Mouse (Mus musculus) CH12.LX (cell line): ENCODE measurements at regions not wholly inside any gene's neighbourhood (a gene's known extent, or its start where the extent isn't known, plus 50 kb on each side); places are given as distances from the start of the nearest gene placed in this dataset.

Experiments used
- DNase-seq: peaks from one replicate; pipeline ENCODE4 v3.0.0-alpha.2; 2013; ENCODE audit errors: extremely low read depth
- H3K27ac ChIP-seq: 2 replicates; pipeline ENCODE4 v1.5.1; 2012; ENCODE audit warnings: low read depth, mild to moderate bottlenecking, control low read depth, moderate library complexity; ENCODE audit not compliant: insufficient read depth
- H3K27me3 ChIP-seq: replicated peaks from 2 replicates; pipeline ENCODE3; 2012; ENCODE audit warnings: inconsistent platforms
- H3K36me3 ChIP-seq, 2 experiments: replicated peaks in 1 of 2; 2 replicates each; pipeline versions ENCODE3 to v1.6.1; 2012; ENCODE audit warnings: inconsistent platforms in 1 of 2, low read length in 1 of 2, mild to moderate bottlenecking in 1 of 2, mixed read lengths in 1 of 2, moderate library complexity in 1 of 2; ENCODE audit not compliant: control insufficient read depth in 1 of 2, insufficient read depth in 1 of 2
- H3K4me1 ChIP-seq, 2 experiments: 2 replicates each; pipeline ENCODE4 v1.6.1; 2012; ENCODE audit warnings: inconsistent platforms in 1 of 2, moderate library complexity in 1 of 2; ENCODE audit not compliant: insufficient read depth in 2 of 2, control insufficient read depth in 1 of 2
- H3K4me2 ChIP-seq: 2 replicates; pipeline ENCODE4 v1.6.1; 2012; ENCODE audit warnings: low read depth, mild to moderate bottlenecking, control low read depth; ENCODE audit not compliant: poor library complexity, insufficient read depth, severe bottlenecking
- H3K4me3 ChIP-seq, 3 experiments: fragments of 150-350 bp in 1 of 3; sonication (generic) in 1 of 3; replicated peaks in 1 of 3; 2 replicates each; pipeline versions ENCODE3 to v1.5.1; 2011 to 2012; ENCODE audit warnings: low read depth in 2 of 3, low read length in 2 of 3, mild to moderate bottlenecking in 2 of 3, moderate library complexity in 2 of 3, control low read depth in 1 of 3, improper control_type of control experiment in 1 of 3, inconsistent platforms in 1 of 3, mixed read lengths in 1 of 3; ENCODE audit not compliant: poor library complexity in 1 of 3
- H3K79me2 ChIP-seq: replicated peaks from 2 replicates; pipeline ENCODE4 v1.6.1; 2012; ENCODE audit warnings: mild to moderate bottlenecking, moderate library complexity; ENCODE audit not compliant: control insufficient read depth, poor library complexity, insufficient read depth, severe bottlenecking; ENCODE audit errors: extremely low read depth
- H3K9ac ChIP-seq: 2 replicates; pipeline ENCODE4 v1.6.1; 2012; ENCODE audit warnings: low read depth, mild to moderate bottlenecking, control low read depth, moderate library complexity; ENCODE audit not compliant: insufficient read depth
- H3K9me3 ChIP-seq: replicated peaks from 2 replicates; pipeline ENCODE3; 2012; ENCODE audit warnings: low read length, inconsistent platforms, mixed read lengths
- BHLHE40 ChIP-seq: IDR thresholded peaks from 2 replicates; pipeline ENCODE4 v1.6.1; 2011; ENCODE audit warnings: mild to moderate bottlenecking, low read depth, low read length, improper control_type of control experiment
- CHD1 ChIP-seq: IDR thresholded peaks from 2 replicates; pipeline ENCODE4 v1.6.1; 2012; ENCODE audit warnings: low read depth, low read length, improper control_type of control experiment, inconsistent platforms
- CHD2 ChIP-seq: IDR thresholded peaks from 2 replicates; pipeline ENCODE4 v1.6.1; 2011; ENCODE audit warnings: low read length, improper control_type of control experiment
- CTCF ChIP-seq, 2 experiments: IDR thresholded peaks in 1 of 2; conservative IDR thresholded peaks in 1 of 2; 2 replicates each; pipeline ENCODE4 v1.5.1; 2011 to 2012; ENCODE audit warnings: low read depth in 2 of 2, low read length in 2 of 2, improper control_type of control experiment in 1 of 2, inconsistent platforms in 1 of 2, mild to moderate bottlenecking in 1 of 2, moderate library complexity in 1 of 2
- ELF1 ChIP-seq: IDR thresholded peaks from 2 replicates; pipeline ENCODE4 v1.6.1; 2014; ENCODE audit warnings: low read depth, mild to moderate bottlenecking, inconsistent platforms, low read length, improper control_type of control experiment
- GABPA ChIP-seq: IDR thresholded peaks from 2 replicates; pipeline ENCODE4 v1.6.1; 2012; ENCODE audit warnings: low read depth, low read length, improper control_type of control experiment, inconsistent platforms; ENCODE audit not compliant: insufficient replicate concordance
- HCFC1 ChIP-seq: IDR thresholded peaks from 2 replicates; pipeline ENCODE4 v1.6.1; 2012; ENCODE audit warnings: low read depth, mild to moderate bottlenecking, inconsistent platforms, low read length, improper control_type of control experiment
- MAX ChIP-seq: IDR thresholded peaks from 2 replicates; pipeline ENCODE4 v1.6.1; 2011; ENCODE audit warnings: low read length, improper control_type of control experiment
- MAZ ChIP-seq: IDR thresholded peaks from 2 replicates; pipeline ENCODE4 v1.6.1; 2012; ENCODE audit warnings: low read depth, mild to moderate bottlenecking, inconsistent platforms, low read length, improper control_type of control experiment, moderate library complexity
- NELFE ChIP-seq: IDR thresholded peaks from 2 replicates; pipeline ENCODE4 v1.6.1; 2011; ENCODE audit warnings: low read depth, low read length, improper control_type of control experiment
- POLR2A ChIP-seq: IDR thresholded peaks from 2 replicates; pipeline ENCODE4 v1.6.1; 2011; ENCODE audit warnings: low read depth, mild to moderate bottlenecking, improper control_type of control experiment, low read length
- RAD21 ChIP-seq: IDR thresholded peaks from 2 replicates; pipeline ENCODE4 v1.6.1; 2011; ENCODE audit warnings: low read depth, mild to moderate bottlenecking, low read length, improper control_type of control experiment, moderate library complexity
- RCOR1 ChIP-seq: conservative IDR thresholded peaks from 2 replicates; pipeline ENCODE4 v1.6.1; 2012; ENCODE audit warnings: low read depth, mild to moderate bottlenecking, inconsistent platforms, low read length, improper control_type of control experiment
- SIN3A ChIP-seq: IDR thresholded peaks from 2 replicates; pipeline ENCODE4 v1.6.1; 2012; ENCODE audit warnings: low read length, improper control_type of control experiment, inconsistent platforms
- SMC3 ChIP-seq: IDR thresholded peaks from 2 replicates; pipeline ENCODE4 v1.6.1; 2011; ENCODE audit warnings: low read depth, low read length, improper control_type of control experiment
- UBTF ChIP-seq: IDR thresholded peaks from 2 replicates; pipeline ENCODE4 v1.6.1; 2012; ENCODE audit warnings: low read depth, mild to moderate bottlenecking, inconsistent platforms, low read length, improper control_type of control experiment, moderate library complexity
- ZC3H11A ChIP-seq: IDR thresholded peaks from 2 replicates; pipeline ENCODE4 v1.6.1; 2012; ENCODE audit warnings: low read depth, mild to moderate bottlenecking, inconsistent platforms, low read length, improper control_type of control experiment
- ZKSCAN1 ChIP-seq: IDR thresholded peaks from 2 replicates; pipeline ENCODE4 v1.6.1; 2012; ENCODE audit warnings: low read depth, inconsistent platforms, low read length, improper control_type of control experiment, borderline replicate concordance
- ZMIZ1 ChIP-seq: IDR thresholded peaks from 2 replicates; pipeline ENCODE4 v1.6.1; 2012; ENCODE audit warnings: low read depth, mild to moderate bottlenecking, inconsistent platforms, low read length, improper control_type of control experiment
- dilution Hi-C: fragments of 300-500 bp; cut with MboI; formaldehyde crosslinking; loops from 2 replicates; pipeline ENCODE4 v1.14.3; 2020; ENCODE audit warnings: low sequenced_read_pairs; ENCODE audit not compliant: extremely low pct_unique_long_range_greater_than_20kb, extremely low pct_ligation_motif_present
- in situ Hi-C: fragments of 300-500 bp; cut with MboI; formaldehyde crosslinking; loops from 3 replicates; pipeline ENCODE4 v1.14.3; 2019; ENCODE audit warnings: low sequenced_read_pairs, low pct_ligation_motif_present, low pct_unique_long_range_greater_than_20kb, mixed read lengths

DNA sequence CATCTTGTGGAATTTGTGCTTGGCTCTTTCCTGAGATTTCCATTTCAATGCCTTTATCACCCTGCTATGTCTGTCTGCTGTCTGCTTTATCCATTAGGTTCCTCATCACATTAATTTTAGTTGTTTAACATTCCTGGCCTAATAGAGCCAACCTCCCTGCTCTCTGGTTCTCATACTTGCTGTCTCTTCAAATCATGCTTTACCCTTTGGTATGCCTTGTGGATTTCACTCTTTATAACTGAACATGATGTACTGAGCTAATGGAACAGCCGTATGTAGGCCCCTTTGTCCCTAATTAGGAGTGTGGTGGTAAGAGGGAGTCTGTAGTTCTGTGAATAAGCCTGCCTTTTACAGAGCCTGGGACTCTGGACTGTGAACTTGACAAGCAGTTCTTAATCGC is 86.2 kb upstream of the Slc38a4 start:
- Histone ChIP-seq H3K79me2 (no peaks in the 10 kb centered on the region), H3K9me3 (peaks cover 16% of the 10 kb centered on the region), H3K4me2 (no peak overlapping the region)
- DNase-seq, result no peak
- TF ChIP-seq GABPA, result no peak
- TF ChIP-seq CTCF (conservative IDR thresholded peaks at IDR 0.05 in 1 of 2, IDR thresholded peaks at IDR 0.05 in 1 of 2; ENCODE audit: low read depth in 2 of 2, low read length in 2 of 2), result no peak
- TF ChIP-seq RCOR1, result no peak
- no peak for TF ChIP-seq RAD21
- no peak for TF ChIP-seq POLR2A
- TF ChIP-seq NELFE, result no peak
- no peak for TF ChIP-seq CHD1
- TF ChIP-seq SMC3, result no peak
- TF ChIP-seq ELF1, result no peak
- TF ChIP-seq MAX, result no peak
- TF ChIP-seq UBTF, result no peak
- no peak for TF ChIP-seq MAZ
- no peak for TF ChIP-seq BHLHE40
- TF ChIP-seq SIN3A, result no peak
- TF ChIP-seq HCFC1, result no peak
- no peak for TF ChIP-seq ZKSCAN1
- no peak for TF ChIP-seq CHD2
- TF ChIP-seq ZC3H11A, result no peak
- TF ChIP-seq ZMIZ1, result no peak
- TF ChIP-seq, all 38 proteins: peak for 0
- no peaks in the 10 kb centered on the region for H3K27me3 ChIP-seq
- peaks cover 0 to 5% of the 10 kb centered on the region in 2 experiments; a peak in 1 of 4 replicates for H3K4me1 ChIP-seq
- no peak overlapping the region for H3K4me3 ChIP-seq
- dilution Hi-C loops (no loop called here), in situ Hi-C loops (loop anchor here (25.0 kb wide), 1 partner anchor 605 kb away; no protein-coding TSS in a partner anchor)
- H3K27ac ChIP-seq, result no peak overlapping the region
- H3K36me3 ChIP-seq, result no peaks in the 10 kb centered on the region
- H3K9ac ChIP-seq, result no peak overlapping the region

DNA sequence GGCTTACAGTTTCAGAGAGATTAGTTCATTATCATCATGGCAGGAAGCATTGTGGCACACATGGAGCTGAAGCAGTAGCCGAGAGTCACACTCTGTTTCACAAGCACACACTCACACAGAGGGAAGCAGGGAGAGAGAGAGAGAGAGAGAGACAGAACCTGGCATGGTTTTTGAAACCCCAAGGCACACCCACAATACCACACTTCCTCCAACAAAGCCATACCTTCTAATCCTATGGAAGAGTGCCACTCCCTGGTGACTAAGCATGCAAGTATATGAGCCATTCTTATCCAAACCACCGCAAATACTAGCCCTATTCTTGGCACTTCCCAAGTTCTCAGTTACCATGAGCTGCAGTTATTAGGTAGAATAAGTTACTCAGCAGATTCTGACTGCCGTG is 82.5 kb upstream of the Slc38a4 start:
- dilution Hi-C loops (no loop called here), in situ Hi-C loops (loop anchor here (5.0 to 25.0 kb wide), 2 partner anchors 166 to 601 kb away; no protein-coding TSS in a partner anchor)
- H3K79me2 ChIP-seq, result no peaks in the 10 kb centered on the region
- H3K9me3 ChIP-seq, result peaks cover 16% of the 10 kb centered on the region
- no peaks in the 10 kb centered on the region for H3K36me3 ChIP-seq
- H3K27me3 ChIP-seq, result no peaks in the 10 kb centered on the region
- no peak overlapping the region for H3K9ac ChIP-seq
- H3K4me3 ChIP-seq, result no peak overlapping the region
- TF ChIP-seq MAX (no peak), CHD2 (no peak)
- H3K4me1 ChIP-seq, result peaks cover 0 to 5% of the 10 kb centered on the region in 2 experiments; a peak in 2 of 4 replicates
- DNase-seq, result no peak
- no peak overlapping the region for H3K27ac ChIP-seq
- H3K4me2 ChIP-seq, result no peak overlapping the region
